Mouse (Mus musculus): Measurements from ENCODE around the gene Tnrc6b.

GRCm38 (mm10) chr15:80800201-80800600 lies 89.1 kb downstream of the Tnrc6b start:
- TF ChIP-seq GATA1 (IDR thresholded peaks at IDR 0.05; ENCODE audit: low read length) (no peak), TAL1 (IDR thresholded peaks at IDR 0.05; ENCODE audit: low read length) (no peak)

Data from erythroblast, embryonic 14.5 days (primary cell).